Mouse (Mus musculus): ENCODE data around the gene Anxa4.

- TF ChIP-seq CTCF (IDR thresholded peaks at IDR 0.05): peak; percentile 87
- TF ChIP-seq EP300 (IDR thresholded peaks at IDR 0.05): no peak
Measured at GRCm38 (mm10) chr6:86694465-86694864, 98.9 kb downstream of the Anxa4 start.
